Mouse (Mus musculus) T-cell, adult 2 months (primary cell): ENCODE measurements around the gene Cdh9.

ENCODE experiments used
- DNase-seq: peaks from one replicate; pipeline ENCODE4 v3.0.0; 2022; ENCODE audit warnings: low spot score

The Cdh9 gene

DNA sequence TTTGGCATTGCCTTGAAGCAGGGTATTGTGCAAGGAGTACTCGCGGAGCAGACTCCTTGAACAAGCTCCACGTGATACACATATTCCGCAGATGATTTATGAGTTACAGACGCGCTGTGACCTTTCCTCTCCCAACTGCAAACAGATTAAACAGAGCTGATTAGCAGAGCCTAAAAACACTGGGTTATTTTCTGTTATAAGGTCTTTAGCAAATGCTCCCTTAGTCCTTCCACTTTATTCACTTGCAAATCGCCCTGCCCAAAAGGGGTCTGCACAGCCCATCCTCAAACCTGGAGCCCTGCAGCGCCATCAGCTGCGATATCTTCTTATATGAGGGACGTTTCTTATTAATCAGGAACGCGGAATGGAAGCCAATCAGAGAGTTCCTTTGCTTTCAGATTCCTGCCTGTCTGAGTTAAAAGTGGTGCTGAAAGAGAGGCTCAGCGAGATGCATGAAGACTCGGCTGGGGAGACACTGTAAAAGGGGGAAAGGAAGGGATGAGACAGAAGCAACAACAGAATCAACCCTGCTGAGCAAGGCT lies at the start of gene Cdh9:
Gene Cdh9, plus strand, starts transcription at position 287 of the 542 bp plus-strand sequence.
- no peak for DNase-seq

DNA sequence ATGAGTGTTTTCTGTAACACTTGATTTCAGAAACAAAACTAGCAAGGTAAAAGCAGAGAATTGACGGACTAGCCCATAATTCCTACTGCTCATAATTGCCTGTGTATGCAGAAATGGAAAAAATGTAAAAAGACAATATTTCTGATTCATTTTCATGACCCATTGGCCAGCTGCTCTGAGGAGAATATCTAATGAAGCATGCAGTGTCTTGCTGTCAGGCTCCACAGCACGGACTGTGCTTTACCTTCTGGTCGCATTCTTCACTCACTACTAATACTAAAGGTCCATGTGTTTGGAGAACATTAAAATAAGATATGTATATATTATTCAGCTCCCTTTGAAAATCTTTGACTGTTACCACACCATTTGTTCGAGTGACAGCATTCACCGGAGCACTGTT lies 49.5 kb upstream of the Cdh9 start:
- DNase-seq = no peak

DNA sequence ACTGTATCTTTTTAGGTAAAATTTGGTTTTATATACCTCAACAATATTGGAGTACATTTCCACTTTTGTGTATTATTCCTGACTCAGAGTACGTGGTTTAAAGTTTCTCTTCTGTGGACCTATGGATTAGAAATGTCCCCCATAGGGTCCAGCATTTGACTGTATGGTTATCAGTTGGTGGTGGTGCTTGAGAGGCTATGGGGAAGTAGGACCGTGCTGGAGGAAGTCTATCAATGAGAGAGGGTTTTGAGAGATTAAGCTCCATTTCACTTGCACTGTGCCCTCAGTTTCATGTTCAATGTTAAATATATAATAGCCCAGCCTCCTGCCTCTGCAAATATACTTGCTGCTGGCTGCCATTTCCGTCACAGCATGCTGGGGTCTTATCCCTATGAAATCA lies 28.7 kb upstream of the Cdh9 start:
- DNase-seq = no peak

DNA sequence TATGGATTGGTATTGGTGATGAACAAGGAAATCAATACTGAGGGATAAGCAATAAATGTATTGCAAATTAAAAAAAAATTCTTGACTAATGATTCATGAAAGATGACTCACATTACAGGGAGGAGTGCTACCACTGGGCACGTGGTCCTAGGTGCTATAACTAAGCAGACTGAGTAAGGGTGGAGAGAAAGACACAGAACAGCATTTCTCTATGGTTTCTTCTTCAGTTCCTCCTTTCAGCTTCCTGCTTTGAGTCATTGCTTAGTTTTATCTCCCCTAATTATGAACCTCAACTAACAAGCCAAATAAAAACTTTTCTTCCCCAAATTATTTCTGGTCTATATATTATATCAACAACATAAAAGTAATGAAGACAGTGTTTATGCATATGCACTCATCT lies 26.2 kb upstream of the Cdh9 start:
- no peak for DNase-seq

DNA sequence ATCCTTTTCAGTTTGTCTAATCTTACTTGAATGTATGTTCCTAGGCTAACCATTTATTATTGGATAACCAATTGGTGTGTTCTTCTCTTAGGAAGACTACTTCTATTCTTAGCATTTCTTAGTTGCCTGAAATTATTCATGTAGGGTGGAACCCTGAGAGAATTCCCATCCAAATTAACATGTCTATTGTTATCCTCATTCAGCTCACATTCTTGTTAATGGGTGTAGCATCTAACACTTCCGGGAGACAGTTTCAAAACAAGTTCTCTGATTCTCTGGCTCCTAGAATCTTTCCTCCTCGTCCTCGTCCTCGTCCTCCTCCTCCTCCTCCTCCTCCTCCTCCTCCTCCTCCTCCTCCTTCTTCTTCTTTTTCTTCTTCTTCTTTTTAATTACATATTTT lies 10.5 kb downstream of the Cdh9 start:
- DNase-seq = no peak

DNA sequence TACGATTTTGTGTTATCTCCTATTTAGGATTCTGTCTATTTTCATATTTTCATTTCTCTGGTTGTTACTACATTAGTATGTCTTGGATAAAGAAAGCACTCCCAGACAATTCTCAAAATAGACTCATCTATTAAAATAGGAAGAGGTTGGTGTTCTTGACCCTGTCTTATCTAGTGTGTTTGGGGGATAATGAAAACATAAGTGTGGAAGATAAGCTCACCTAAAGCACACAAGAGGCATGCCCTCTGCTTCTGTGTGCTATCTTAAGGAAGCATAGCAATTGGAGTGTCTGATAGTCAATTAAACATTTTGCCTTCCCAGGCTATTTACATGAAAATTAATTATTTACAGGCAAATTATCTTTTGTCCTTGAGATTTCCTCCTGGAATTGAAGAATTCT lies 18.1 kb downstream of the Cdh9 start:
- no peak for DNase-seq

DNA sequence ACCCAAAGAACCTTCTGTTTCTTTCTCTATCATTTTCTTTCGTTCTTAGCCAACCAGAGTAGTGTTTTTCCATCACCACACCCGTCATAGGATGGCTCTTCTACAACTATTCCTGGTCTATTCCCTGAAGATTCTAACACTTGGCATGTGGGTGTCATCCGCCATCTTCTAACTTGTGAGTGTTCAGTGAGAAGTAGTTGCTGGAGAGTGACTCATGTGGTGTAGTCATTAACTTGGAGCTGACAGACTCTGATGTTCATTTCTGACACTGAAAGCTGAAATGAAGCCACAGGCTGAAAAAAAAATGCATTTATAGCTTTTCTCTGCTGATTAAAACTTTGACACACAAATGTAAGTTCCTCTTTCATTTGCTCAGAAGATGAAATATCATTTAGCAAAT lies 34.7 kb downstream of the Cdh9 start:
- no peak for DNase-seq

DNA sequence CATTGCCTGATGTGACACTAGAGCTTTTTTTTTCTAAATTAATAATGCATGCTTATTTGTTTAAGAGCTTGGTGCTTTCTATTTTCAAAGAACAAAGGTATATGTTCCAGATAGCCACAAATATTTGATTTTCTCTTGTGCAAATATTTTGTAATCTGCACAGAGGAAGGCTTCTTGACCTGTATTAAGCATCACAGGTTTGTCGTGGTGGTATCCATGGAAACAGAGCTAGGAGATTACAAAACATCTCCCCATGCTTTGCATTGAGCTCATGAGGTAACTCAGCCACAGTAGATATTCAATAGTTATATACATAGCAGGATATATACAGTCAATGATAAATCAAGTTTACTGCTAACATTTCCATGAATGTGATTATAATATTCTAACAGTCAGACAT lies 56.0 kb downstream of the Cdh9 start:
- no peak for DNase-seq

DNA sequence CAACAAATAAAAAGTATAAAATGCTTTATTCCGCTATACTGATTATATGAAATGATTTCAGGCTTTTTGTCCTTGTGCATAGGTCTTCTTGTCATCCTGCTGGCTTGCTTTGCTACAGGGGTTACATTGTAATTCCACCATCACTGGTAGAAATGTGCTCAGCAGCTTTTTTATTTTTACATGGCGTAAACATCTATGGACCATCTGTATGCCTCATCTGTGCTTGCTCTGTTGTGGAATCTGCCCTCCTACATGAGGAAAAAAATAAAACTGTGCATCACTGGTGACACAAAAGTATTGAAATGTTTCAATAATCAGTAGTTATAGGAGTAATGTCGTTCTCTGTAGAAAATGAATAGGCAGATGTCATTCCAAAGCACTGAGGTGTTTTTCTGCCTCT lies 64.3 kb downstream of the Cdh9 start:
- DNase-seq = no peak

DNA sequence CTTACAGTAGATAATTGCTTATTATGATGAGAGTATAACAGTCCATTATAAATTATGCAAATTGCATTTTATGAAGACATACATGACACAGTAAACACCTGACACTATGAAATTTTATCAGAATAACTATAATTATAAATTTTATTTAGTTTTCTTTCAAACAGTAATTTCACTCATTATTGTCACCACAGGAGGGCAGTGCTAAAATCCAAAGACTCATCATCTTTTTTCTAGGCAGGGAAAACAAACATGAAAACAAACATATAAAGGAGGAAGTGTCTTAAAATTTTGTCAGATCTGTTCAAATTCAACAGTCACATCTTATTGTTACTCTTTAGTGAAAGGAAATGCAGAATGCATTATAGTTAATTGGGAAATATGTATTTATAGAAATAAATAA lies 72.7 kb downstream of the Cdh9 start:
- no peak for DNase-seq

DNA sequence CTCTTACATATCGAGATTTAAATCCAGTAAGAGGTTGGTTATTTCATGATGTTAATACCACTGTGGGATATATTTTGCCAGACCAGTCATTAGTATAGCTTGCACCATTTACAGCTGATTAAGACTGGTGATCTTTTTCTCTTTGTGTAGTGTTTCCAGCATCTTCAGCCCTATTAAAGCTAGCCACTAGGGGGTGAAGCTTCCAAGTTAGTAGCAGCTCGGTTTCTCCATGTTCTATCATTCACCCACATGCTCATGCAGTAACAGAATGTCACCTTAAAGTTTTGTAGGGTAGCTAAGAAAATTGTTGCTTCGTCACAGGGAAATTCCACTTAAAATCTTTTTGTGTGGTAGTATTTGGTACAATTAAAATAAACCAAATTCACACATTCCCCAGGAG lies 82.2 kb downstream of the Cdh9 start:
- no peak for DNase-seq

DNA sequence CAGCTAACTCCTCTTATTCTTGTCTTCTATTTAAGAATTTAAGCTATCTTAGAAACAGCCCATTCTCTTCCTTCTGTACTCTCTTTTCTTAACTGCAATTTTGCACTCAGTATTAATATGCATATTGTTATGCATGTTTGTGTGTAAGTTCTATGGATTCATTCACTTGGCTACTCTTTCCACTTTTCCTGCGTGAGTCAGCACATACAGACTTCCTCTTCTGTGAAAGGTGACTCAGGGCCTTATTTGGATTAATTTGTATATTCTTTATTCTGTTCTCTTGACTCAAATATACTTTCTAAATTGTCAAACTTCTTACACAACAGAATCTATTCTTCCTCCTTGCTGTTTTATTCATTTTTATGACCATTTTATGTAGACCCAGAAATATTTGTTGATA lies 85.5 kb downstream of the Cdh9 start:
- DNase-seq = no peak

DNA sequence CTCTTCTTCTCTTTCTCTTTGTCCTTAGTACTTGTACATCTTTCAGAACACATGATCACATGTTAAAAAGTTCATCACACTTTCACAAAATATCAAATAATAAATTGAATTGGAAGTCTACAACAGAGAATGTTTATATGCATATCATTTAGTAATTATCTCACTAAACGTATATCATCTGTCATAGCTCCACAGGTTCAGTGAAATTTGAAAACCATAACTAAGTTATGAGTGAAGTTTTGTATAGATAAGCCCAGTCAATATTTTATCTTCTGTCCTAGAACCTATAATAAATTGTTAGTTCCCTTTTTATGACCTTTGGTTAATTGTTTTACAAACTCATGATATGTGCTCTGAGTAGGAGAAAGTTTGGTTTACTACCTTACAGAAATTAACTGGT lies 106.2 kb downstream of the Cdh9 start:
- no peak for DNase-seq

DNA sequence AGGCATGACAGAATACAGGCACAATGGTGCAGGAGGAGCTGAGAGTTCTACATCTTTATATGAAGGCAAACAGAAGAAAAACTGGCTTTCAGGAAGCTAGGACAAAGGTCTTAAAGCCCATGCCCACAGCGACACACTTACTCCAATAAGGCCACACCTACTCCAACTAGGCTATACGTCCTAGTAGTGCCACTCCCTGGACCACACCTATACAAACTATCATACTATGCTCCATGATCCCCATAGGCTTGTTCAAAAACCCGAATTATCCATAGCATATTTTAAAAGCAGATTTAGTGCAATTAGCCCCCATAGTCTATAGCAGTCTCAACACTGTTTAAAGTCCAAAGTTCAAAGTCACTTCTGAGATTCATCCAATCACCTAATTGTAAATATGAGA lies 154.0 kb downstream of the Cdh9 start:
- DNase-seq = no peak

DNA sequence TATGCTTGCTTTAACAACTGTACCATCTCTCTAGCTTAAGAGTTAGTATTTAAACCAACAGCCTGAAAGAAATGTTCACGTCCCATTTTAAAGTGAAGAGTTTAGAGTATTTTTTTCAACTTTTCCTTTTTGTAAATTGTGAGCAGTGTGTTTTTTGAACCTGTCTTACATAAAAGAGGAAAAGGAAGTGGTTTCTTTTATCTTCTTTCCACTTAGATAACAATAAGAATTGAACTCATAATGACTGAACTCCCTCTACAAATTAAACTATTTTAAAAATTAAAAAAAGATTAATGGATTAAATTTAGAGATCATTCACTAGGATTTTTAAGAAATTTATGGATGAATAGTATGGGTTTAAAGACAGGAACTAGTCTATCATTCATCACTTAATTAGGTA lies 168.1 kb downstream of the Cdh9 start:
- DNase-seq = no peak
